Mouse (Mus musculus): ENCODE data around the gene Tbx21. TPM values are rescaled to one million over a fixed set of nuclear protein-coding genes. Genes with fewer than 3 reads are reported as not detected.

Tbx21 gene
- total RNA-seq, 2 experiments from 2014 or later = 0.97 to 1.4 TPM

GRCm38 (mm10) chr11:97138554-97139226 lies 23.6 kb upstream of the Tbx21 start:
- DNase-seq = peak; percentile 33
- intact Hi-C loops (cut with DNase I; ENCODE audit: low total_unique reads) = no loop called here

GRCm38 (mm10) chr11:97133270-97133669 lies 18.1 kb upstream of the Tbx21 start:
- no peak for DNase-seq
- intact Hi-C loops (cut with DNase I; ENCODE audit: low total_unique reads) = no loop called here

- intact Hi-C loops (cut with DNase I; ENCODE audit: low total_unique reads) = no loop called here
- no peak for DNase-seq
Measured at GRCm38 (mm10) chr11:97132185-97132584, 17.1 kb upstream of the Tbx21 start.

GRCm38 (mm10) chr11:97131683-97132082 lies 16.6 kb upstream of the Tbx21 start:
- intact Hi-C loops (cut with DNase I; ENCODE audit: low total_unique reads) = no loop called here

GRCm38 (mm10) chr11:97130318-97130717 lies 15.2 kb upstream of the Tbx21 start:
- intact Hi-C loops (cut with DNase I; ENCODE audit: low total_unique reads) = no loop called here
- DNase-seq = no peak

More at GRCm38 (mm10) chr11:97131683-97132082, 16.6 kb upstream of the Tbx21 start:
- DNase-seq = no peak

GRCm38 (mm10) chr11:97128956-97129355 lies 13.8 kb upstream of the Tbx21 start:
- intact Hi-C loops (cut with DNase I; ENCODE audit: low total_unique reads) = no loop called here
- DNase-seq = no peak

GRCm38 (mm10) chr11:97127470-97128223 lies 12.5 kb upstream of the Tbx21 start:
- DNase-seq = no peak
- intact Hi-C loops (cut with DNase I; ENCODE audit: low total_unique reads) = no loop called here

GRCm38 (mm10) chr11:97126645-97127468 lies 11.7 kb upstream of the Tbx21 start:
- DNase-seq = no peak
- intact Hi-C loops (cut with DNase I; ENCODE audit: low total_unique reads) = no loop called here

GRCm38 (mm10) chr11:97124266-97125036 lies 9.3 kb upstream of the Tbx21 start:
- DNase-seq = no peak
- intact Hi-C loops (cut with DNase I; ENCODE audit: low total_unique reads) = no loop called here

GRCm38 (mm10) chr11:97123282-97123890 lies 8.3 kb upstream of the Tbx21 start:
- intact Hi-C loops (cut with DNase I; ENCODE audit: low total_unique reads) = no loop called here
- DNase-seq = no peak

GRCm38 (mm10) chr11:97120641-97121040 lies 5.5 kb upstream of the Tbx21 start:
- DNase-seq = no peak
- intact Hi-C loops (cut with DNase I; ENCODE audit: low total_unique reads) = no loop called here

GRCm38 (mm10) chr11:97120221-97120620 lies 5.1 kb upstream of the Tbx21 start:
- peak; percentile 43 for DNase-seq

GRCm38 (mm10) chr11:97115797-97116196 lies 666 bp upstream of the Tbx21 start:
- DNase-seq = no peak
- intact Hi-C loops (cut with DNase I; ENCODE audit: low total_unique reads) = no loop called here

More at GRCm38 (mm10) chr11:97120221-97120620, 5.1 kb upstream of the Tbx21 start:
- intact Hi-C loops (cut with DNase I; ENCODE audit: low total_unique reads) = no loop called here

GRCm38 (mm10) chr11:97112519-97113125 lies 2.5 kb downstream of the Tbx21 start:
- intact Hi-C loops (cut with DNase I; ENCODE audit: low total_unique reads) = no loop called here
- DNase-seq = no peak

GRCm38 (mm10) chr11:97108976-97109375 lies 6.2 kb downstream of the Tbx21 start:
- intact Hi-C loops (cut with DNase I; ENCODE audit: low total_unique reads) = no loop called here
- no peak for DNase-seq

GRCm38 (mm10) chr11:97104091-97104483 lies 11.0 kb downstream of the Tbx21 start:
- intact Hi-C loops (cut with DNase I; ENCODE audit: low total_unique reads) = no loop called here
- DNase-seq = no peak

GRCm38 (mm10) chr11:97103163-97104090 lies 11.7 kb downstream of the Tbx21 start:
- intact Hi-C loops (cut with DNase I; ENCODE audit: low total_unique reads) = no loop called here
- DNase-seq = no peak
